Mouse (Mus musculus) brain, adult 2 months (tissue): ENCODE measurements around the gene Gbp7.
"Not testable (repeated sequence)": the region's sequence is repeated elsewhere in the genome, so short reads cannot be mapped to it uniquely, and the experiment has no call there.

Experiments used
- DNase-seq: peaks from one replicate; pipeline ENCODE4 v3.0.0; 2011; ENCODE audit warnings: low read depth, low spot score

The Gbp7 gene

GRCm38 (mm10) chr3:142530087-142530953, at the start of gene Gbp7:
TSS of gene Gbp7 (plus strand) at chr3:142530342.
- DNase-seq: peak; percentile 79

DNA sequence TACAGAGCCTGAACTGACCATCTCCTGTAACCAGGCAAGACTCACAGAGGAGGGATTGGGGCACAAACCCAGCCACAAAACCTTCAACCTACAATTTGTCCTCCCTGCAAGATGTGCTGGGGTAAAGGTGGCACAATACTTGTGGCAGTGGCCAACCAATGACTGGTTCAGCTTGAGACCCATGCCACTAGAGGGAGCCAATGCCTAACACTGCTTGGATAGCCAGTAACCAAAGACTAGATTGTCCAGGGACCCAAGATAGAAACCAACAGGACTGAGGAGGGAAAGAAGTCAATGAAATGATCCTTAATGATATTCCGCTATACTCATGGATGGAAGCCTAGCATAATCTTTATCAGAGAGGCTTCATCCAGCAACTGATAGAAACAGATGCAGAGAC, 39.7 kb upstream of the Gbp7 start:
- DNase-seq: peak; percentile 84

GRCm38 (mm10) chr3:142493536-142494061, 36.5 kb upstream of the Gbp7 start, which contains the start of gene Gbp5:
TSS of gene Gbp5 (plus strand) at chr3:142493978.
- peak; percentile 56 for DNase-seq

DNA sequence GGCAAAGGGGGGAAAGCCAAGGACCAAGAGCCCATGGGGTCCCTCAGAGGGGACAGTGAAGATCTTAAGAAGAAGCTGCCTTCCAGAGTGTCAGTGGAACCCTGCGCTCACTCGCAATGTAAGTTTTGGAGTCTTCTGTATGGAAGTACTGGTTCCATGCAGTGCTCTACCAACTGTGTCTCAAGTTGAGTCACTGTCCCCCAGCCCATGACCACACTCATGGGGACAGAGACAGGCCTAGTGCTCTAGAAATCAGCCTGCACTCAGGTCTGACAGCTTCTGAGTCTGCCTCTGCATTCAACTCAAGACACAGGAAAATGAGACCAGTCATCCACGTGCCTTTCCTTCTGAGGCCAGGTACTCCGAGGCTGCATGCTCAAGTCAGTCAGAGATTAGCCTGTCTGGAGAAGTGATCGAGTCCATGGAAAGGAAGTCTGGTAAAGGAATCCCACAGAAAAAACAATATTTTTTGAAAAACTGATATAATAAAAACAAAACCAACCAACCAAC, 34.9 kb upstream of the Gbp7 start:
- no peak for DNase-seq

DNA sequence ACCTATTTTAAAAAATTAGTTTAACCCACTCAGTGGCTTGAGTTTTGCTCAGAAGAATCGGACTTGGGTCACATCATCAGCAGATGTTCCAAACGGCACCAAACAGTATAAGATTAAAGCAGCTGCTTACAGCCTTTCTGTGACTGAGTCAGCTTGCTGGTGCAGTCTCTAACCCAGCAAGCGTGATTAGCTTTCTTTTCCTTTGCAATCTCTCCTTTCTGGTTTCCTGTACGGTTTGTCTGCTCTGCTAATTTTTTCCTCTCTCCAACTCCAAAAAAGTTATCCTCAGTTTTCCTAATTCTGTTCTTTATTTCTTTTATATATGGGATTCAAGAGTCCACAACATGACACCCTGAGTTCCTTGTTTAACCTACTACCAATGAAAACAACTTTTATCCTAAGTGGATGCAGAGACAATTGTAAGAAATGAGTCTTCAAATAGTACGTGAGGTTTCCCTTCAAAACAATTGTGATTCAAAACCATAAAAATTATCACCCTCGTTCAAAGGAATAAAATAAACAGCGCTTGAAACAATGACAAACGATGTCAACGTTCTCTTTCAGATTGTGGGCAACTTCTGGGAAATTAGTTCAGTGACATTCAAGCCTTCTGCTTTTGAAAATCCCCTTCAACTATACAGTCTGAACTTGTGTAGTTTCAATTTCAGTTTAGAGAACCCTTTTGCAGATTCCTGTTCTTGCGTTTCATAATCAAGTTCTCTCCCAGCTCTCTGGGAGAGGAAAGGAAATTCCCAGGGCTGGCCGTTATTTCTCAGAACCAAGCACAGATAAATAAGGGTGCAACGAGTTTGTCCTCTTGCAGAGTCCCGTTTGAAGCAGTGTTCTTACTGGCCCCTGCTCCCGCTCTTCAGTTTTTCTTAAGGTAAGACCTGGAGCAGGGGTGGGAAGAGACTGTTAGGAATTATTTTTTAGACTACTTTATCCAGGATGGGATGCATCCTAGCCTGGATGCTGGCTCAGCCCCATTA, 33.7 kb upstream of the Gbp7 start:
- DNase-seq: peak; percentile 4

DNA sequence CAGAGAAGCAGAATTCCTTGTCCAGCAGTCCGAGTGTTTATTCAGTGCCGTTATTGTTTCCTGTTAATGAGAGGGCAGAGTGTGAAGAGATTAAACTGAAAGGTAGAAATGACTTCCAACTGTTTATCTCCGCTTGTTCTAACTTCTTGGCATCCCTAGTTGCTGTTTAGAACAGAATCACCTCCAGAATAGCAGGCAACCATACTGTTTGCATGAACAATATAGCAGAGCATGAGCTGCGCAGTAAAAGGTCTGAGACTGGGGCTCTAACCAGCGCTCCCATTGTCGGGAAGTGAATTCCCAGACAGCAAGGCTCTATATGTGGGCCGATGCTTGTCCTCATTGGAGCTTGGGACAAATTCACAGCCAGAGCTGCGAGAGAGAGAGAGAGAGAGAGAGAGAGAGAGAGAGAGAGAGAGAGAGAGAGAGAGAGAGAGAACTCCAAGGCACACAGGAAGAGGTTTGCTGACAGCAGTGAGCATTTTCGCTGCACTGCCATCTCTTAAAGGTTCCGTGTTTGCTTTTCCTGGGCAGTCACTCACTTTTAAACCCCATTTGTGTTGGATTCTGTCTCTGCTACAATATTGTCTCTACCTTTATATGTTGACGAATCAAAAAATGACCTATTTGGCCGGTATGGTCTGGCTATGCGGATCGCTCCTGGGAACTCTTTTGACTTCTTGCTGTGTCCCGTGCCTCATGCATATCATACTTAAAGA, 32.9 kb upstream of the Gbp7 start:
- DNase-seq: peak; percentile 3

GRCm38 (mm10) chr3:142498941-142499340, 31.2 kb upstream of the Gbp7 start:
- DNase-seq: peak; percentile 95

- DNase-seq: no peak
Measured at GRCm38 (mm10) chr3:142528116-142528515, 2.0 kb upstream of the Gbp7 start.

- no peak for DNase-seq
Measured at GRCm38 (mm10) chr3:142529597-142529996, 545 bp upstream of the Gbp7 start.

- no peak for DNase-seq
Measured at GRCm38 (mm10) chr3:142531595-142531994, 1.5 kb downstream of the Gbp7 start.

GRCm38 (mm10) chr3:142533185-142533584, 3.0 kb downstream of the Gbp7 start:
- DNase-seq: no peak

- DNase-seq: no peak
Measured at GRCm38 (mm10) chr3:142535667-142536066, 5.5 kb downstream of the Gbp7 start.

DNA sequence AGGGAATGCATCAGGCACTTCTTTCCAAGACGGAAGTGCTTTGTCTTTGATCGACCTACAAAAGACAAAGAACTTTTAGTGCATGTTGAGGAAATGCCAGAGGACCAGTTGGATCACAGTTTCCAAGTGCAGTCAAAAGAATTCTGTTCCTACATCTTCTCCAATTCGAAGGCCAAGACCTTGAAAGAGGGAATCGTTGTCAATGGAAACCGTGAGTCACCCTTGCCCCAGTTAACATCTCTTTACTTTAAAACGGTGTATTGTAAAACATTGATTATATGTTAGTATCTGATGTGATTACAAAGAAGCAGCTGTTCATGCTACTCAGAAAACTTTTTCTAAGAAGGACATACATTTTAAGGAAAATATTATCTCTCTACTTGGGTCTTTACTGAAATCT, 11.2 kb downstream of the Gbp7 start:
- DNase-seq: no peak

DNA sequence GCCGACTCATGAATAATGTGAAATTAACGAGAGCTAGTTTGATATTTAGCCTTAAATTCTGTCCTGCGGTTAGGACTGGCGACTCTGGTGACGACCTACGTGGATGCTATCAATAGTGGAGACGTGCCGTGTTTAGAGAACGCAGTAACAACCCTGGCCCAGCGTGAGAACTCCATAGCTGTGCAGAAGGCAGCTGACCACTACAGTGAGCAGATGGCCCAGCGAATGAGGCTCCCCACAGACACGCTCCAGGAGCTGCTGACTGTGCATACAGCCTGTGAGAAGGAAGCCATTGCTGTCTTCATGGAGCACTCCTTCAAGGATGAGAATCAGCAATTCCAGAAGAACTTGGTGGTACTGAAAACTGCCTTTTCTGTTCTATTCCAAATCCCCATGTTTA, 12.6 kb downstream of the Gbp7 start:
- DNase-seq: not testable (repeated sequence)

GRCm38 (mm10) chr3:142546690-142547089, 16.5 kb downstream of the Gbp7 start:
- no peak for DNase-seq

DNA sequence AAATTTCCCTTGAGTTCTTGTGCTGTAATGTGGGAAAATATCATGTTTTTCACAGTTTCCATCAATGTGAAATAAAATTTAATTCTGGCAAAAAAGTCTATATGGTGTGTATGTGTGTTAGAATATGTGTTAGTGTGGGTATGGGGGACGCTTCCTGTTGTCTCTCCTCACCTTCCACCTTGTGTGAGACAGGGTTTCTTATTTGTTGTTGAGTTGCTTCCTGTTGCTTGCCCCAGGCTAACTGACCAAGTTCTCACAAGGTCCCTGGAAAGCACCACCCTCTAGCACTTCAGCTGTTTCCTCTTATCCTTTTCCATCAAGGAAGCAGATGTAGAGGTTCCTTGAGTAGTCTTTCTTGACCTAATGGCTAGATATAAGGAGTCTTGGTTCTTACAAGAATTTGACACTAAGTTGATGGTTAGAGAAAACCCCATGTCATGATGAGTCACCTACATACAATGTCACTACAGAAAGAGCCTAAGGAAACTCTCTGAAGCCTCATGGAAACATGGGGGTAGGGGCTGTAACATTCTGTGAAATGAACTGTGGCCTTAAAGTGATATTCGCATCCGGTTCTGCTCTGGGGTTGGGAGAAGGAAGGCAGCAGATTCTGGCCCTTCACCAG, 20.0 kb downstream of the Gbp7 start:
- DNase-seq: no peak

DNA sequence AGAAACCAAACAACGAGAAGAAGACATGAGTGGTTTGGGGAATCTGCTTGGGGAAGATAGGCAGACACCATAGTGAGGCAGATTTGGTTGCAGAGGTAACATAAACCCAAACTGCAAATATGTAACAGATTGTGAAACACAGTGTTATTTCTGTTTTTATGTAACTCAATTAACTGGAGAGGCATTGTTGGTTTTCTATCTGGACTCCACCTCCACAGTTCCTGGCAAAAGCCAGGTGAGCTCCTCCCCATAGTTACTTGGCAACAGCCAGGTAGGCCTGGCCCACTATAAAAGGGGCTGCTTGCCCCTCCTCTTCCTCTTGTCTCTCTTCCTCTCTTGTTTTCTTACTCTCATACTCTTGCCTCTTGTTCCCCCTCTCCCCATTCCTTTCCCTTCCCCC, 24.5 kb downstream of the Gbp7 start:
- DNase-seq: no peak

GRCm38 (mm10) chr3:142555623-142556022, 25.5 kb downstream of the Gbp7 start:
- DNase-seq: no peak

- peak; percentile 8 for DNase-seq
Measured at GRCm38 (mm10) chr3:142559632-142560228, 29.6 kb downstream of the Gbp7 start, which contains the start of gene Gbp3. TSS of gene Gbp3 (plus strand) at chr3:142560026.

DNA sequence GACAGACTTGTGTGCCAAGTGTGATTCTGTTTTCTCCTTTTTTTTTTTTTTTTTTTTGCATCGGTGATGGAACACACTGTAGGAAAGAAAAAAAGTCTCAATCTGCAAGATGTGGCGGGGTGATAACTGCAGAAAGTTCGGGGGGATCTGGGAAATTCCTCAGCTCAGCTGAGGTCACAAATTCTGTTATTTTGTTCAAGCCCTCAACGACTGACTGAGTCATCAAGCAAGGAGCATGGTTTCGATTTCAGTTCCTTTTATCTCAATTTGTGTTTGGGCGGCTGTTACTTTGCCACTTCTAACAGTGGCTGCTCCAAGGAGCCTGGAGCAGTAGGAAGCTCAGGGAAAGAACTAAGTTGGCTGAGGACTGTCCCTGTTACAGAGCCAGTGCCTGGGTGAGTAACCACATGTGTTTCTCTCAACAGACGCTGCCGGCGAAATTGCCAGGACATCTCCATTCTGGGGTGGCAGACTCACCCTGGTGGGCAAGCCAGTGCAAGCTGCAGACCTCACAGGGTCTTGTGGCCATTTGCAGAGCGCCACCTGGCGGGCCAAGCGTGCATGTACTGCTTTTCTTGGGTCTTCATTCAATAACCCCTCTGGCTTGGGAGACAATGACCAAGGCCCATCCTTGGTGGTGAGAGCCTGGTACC, 30.3 kb downstream of the Gbp7 start:
- DNase-seq: peak; percentile 83
